Mouse (Mus musculus): Measurements from ENCODE around the gene Fras1.

- TF ChIP-seq CTCF (IDR thresholded peaks at IDR 0.05; ENCODE audit: low read depth) (no peak), EP300 (IDR thresholded peaks at IDR 0.05; ENCODE audit: low read depth) (no peak)
These were observed 78.3 kb downstream of the Fras1 start for GRCm38 (mm10) chr5:96452027-96452426.

Measured in heart, postnatal 0 days (tissue).